Mouse (Mus musculus): ENCODE results near the gene Yipf1.

- no peak for TF ChIP-seq GATA1 (IDR thresholded peaks at IDR 0.05; ENCODE audit: low read length)
- TF ChIP-seq TAL1 (IDR thresholded peaks at IDR 0.05; ENCODE audit: low read length): no peak
These were observed 22.2 kb downstream of the Yipf1 start for GRCm38 (mm10) chr4:107336356-107336755.

All from erythroblast, embryonic 14.5 days (primary cell).